Mouse (Mus musculus): ENCODE results near the gene Narf. TPM values are rescaled to one million over a fixed set of nuclear protein-coding genes. Genes with fewer than 3 reads are reported as not detected.

Narf gene
- polyA plus RNA-seq, 1 experiment from 2014 or later, result 45.6 TPM

DNA sequence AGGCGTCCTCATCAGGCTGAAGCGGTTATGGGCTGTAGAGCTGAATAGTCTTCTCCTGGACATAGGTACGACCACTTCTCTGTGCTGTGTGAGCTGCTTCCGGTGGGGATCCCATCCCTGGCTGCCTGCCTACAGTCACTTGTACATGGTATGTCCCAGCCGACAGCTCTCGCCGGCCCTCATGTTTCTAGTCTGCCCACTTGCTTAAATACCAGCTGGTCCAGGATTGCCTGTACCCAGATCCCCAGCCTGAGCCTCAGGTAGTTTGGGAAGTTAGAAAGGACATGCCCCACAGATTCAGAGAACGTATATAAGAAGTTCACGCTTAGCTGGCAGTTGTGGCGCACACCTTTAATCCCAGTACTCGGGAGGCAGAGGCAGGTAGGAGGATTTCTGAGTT, 17.3 kb upstream of the Narf start:
- Histone ChIP-seq H3K36me3 (peaks cover 54% of the 10 kb centered on the region), H3K9me3 (no peaks in the 10 kb centered on the region), H3K27ac (no peak overlapping the region), H3K4me1 (no peaks in the 10 kb centered on the region), H3K4me2 (no peak overlapping the region), H3K4me3 (replicated peaks) (no peak overlapping the region), H3K9ac (no peak overlapping the region), H3K27me3 (replicated peaks) (no peaks in the 10 kb centered on the region)
- ATAC-seq (ENCODE audit: insufficient read depth, low FRiP score, low read depth), result no peak
- WGBS, result 89% methylated on average over 11 of the region's 11 CpGs

DNA sequence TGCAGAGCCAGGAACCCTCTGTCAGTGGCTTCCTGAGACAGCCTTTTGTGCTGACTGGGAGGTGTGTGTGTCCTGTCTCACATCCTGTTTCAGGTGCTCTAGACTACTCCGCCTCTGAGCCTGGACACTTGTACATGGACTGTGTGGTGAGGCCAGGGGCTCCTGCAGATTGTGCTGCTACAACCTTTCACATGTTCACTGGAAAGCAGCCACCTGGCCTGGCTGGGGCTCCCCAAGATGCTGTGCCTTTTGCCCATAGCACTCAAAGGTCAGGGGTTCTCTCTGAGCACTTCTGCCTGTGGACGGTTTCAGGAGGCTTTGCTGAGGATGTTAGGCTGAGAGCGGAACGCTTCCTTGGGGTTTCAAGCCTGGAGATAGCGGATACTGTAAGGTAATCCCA, 16.3 kb upstream of the Narf start:
- H3K4me3 ChIP-seq (replicated peaks), result no peak overlapping the region
- peaks cover 63% of the 10 kb centered on the region for H3K36me3 ChIP-seq
- H3K9ac ChIP-seq, result no peak overlapping the region
- no peaks in the 10 kb centered on the region for H3K9me3 ChIP-seq
- H3K27me3 ChIP-seq (replicated peaks), result no peaks in the 10 kb centered on the region
- 86% methylated on average over 5 of the region's 5 CpGs for WGBS
- no peak overlapping the region for H3K27ac ChIP-seq
- no peaks in the 10 kb centered on the region for H3K4me1 ChIP-seq
- ATAC-seq (ENCODE audit: insufficient read depth, low FRiP score, low read depth), result no peak
- no peak overlapping the region for H3K4me2 ChIP-seq

DNA sequence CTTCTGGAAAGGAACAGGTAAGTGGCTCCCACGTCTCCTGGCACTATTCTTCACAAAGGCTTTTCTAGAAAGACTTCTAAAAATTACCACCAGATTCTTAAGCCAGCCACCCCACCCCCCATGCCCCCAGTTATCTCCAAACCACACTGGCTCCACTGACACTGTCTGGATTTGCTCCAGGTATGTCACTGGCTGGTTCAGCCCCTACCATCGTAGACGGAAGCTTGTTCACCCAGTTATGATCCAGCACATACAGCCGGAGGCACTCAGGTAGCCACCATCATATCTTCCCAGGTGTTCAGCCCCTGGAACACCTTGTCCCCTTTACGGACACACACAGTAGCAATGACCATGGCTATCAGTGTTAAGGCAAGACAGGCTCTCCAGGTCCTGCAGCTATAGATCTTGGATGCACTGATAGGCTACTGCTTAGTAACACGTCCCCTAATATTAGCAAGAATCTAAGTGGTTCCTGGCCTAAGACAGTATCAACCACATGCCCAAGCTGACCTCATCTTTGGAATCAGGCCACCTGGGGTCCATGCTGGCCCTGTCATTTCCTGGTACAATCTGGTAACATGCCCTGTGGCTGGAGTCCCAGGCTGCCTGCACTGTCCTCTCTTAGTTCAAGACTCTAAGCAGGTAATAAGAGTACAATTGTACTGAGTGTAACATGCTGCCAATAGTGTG, 15.6 kb upstream of the Narf start:
- Histone ChIP-seq H3K27ac (no peak overlapping the region), H3K4me1 (no peaks in the 10 kb centered on the region), H3K9me3 (no peaks in the 10 kb centered on the region), H3K4me3 (replicated peaks) (no peak overlapping the region), H3K36me3 (peaks cover 63% of the 10 kb centered on the region), H3K27me3 (replicated peaks) (no peaks in the 10 kb centered on the region), H3K9ac (no peak overlapping the region), H3K4me2 (no peak overlapping the region)
- no peak for ATAC-seq (ENCODE audit: insufficient read depth, low FRiP score, low read depth)
- WGBS, result 95% methylated on average over 6 of the region's 6 CpGs

DNA sequence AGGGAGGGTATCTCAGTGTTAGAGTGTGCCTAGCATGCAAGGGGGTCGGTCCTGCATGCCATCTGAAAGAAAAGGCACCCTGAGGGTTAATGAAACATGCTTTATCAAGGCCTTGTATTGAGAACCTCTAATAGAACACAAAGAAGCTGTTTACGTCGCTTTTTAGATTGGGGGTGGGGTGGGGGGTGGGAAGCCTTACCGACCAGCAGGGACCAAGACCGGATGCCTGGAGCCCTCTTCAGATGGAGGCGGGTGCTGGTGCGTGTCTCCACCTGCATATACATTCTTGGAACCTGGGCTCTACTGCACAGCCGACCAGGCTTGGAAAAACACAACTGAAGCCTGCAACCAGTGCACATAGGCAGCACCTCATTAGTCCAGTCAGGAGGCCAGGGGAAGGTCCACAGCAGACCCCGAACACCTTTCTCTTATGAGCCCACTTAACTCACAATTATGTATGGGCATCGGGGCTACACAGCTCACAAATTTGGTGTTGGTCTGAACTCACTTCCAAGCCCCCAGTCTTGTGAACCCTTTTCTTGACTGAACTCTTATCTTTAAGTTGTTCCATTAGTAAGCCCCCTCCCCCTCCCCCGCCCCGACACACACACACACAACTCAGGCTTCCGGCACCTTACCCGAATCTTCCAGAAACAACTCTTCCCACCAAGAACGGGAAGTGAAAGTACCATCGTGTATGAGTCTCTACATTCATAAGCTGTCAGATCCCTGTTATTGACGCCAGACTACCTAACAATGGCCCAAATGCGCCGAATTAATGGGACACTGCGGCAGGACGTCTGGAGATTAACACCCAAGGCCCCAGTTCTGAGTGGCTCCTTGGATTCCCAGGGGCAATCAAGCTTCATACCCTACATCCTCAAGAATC, 8.7 kb upstream of the Narf start:
- peak overlapping the region; percentile 65 for H3K4me2 ChIP-seq
- peak overlapping the region; percentile 79 for H3K4me3 ChIP-seq (replicated peaks)
- peaks cover 26% of the 10 kb centered on the region for H3K36me3 ChIP-seq
- H3K9ac ChIP-seq, result peak overlapping the region; percentile 53
- H3K27ac ChIP-seq, result peak overlapping the region; percentile 86
- H3K4me1 ChIP-seq, result peaks cover 12% of the 10 kb centered on the region
- ATAC-seq (ENCODE audit: insufficient read depth, low FRiP score, low read depth), result peak; percentile 17; the same call in 1 of the 2 replicates
- no peaks in the 10 kb centered on the region for H3K27me3 ChIP-seq (replicated peaks)
- 22% methylated on average over 21 of the region's 21 CpGs for WGBS
- H3K9me3 ChIP-seq, result no peaks in the 10 kb centered on the region

DNA sequence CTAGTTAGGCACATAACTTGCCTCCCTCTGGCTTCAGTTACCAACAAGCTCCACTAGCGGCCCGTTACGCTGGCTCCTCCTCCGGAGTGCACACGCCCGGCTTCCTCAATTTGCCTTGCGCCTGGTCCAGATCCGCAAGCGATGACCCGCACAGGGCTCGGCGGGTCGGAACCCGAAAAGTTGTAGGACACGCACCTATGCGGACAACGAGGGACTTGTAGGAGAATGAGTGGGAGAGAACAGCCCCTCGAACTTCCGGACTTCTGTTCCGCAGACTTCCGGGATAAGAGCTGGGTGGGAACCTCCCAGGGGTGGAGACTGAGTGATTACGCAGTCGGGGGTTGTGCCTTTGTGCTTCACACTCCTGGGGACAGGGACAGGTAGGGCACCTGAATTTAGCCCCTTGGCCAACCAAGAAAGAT, 8.0 kb upstream of the Narf start, which contains the start of gene Cybc1:
TSS of gene Cybc1 (minus strand) at position 305 of the 422 bp plus-strand sequence.
- Histone ChIP-seq H3K27me3 (replicated peaks) (no peaks in the 10 kb centered on the region), H3K9me3 (no peaks in the 10 kb centered on the region), H3K27ac (peak within 1 kb of the TSS; percentile 86), H3K9ac (peak within 1 kb of the TSS; percentile 53), H3K4me2 (peak within 1 kb of the TSS; percentile 65), H3K36me3 (peaks cover 20% of the 10 kb centered on the region), H3K4me3 (replicated peaks) (peak within 1 kb of the TSS; percentile 79), H3K4me1 (peaks cover 12% of the 10 kb centered on the region)
- under 1% methylated on average over 23 of the region's 23 CpGs for WGBS
- ATAC-seq (ENCODE audit: insufficient read depth, low FRiP score, low read depth), result peak; percentile 87

DNA sequence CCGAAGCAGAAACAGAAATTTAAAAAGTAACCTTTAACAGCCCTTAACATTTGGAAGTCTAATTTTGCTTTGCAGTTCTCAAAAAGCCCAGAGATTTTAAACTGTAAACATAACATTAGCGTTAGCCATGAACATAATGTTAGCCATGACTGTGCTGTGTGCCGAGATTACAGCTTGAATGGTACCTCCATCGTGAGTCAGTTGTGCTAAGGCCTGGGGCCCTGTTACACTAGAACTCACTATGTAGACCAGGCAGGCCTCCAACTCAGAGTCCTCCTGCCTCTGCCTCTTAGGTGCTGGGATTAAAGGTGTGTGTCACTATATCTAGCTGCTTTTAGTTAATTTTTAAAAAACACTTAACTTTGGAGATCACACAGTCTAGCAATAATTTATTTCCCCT, 5.9 kb upstream of the Narf start:
- H3K27ac ChIP-seq, result 0 out of 2 replicates have a peak overlapping the region, but pooled peaks have one; percentile 36
- ATAC-seq (ENCODE audit: insufficient read depth, low FRiP score, low read depth), result no peak
- WGBS, result 68% methylated on average over 4 of the region's 4 CpGs

DNA sequence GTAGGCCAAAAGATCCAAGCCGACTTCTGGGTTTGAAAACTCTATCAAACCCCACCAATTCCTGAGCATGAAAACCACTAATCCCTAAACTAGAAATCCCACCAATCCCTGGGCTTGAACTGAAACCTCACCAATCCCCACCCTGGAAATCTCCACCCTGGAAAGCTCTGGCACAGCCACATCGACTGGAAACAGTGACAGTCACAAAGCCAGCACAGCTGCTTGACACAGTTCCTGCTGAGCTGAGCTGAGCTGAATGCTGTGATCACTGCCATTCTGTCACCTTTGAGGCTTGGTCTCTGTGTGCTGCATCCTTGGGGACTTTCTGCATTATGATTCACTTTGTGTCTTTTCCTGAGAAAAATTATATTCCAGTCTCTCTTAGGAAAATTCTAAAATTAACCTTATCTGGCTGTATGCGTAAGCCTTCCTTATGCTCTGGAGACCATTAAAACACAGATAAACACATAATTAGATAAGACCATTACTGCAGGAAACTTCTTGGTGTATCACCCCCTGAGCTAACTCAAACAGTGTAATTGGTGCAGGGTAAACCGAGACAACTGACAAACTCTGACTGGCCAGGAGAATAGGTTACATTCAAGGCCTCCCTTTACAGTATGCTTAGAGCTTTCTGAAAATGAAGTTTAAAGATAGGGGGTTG, 5.3 kb upstream of the Narf start:
- Histone ChIP-seq H3K4me3 (replicated peaks) (no peak overlapping the region), H3K36me3 (0 out of 2 replicates have a peak, but pooled peaks cover 4% of the 10 kb centered on the region), H3K4me1 (peaks cover 12% of the 10 kb centered on the region), H3K4me2 (no peak overlapping the region), H3K27me3 (replicated peaks) (no peaks in the 10 kb centered on the region), H3K27ac (peak overlapping the region; percentile 36; the same call in 1 of the 2 replicates), H3K9me3 (no peaks in the 10 kb centered on the region), H3K9ac (no peak overlapping the region)
- 50% methylated on average over 4 of the region's 4 CpGs for WGBS
- no peak for ATAC-seq (ENCODE audit: insufficient read depth, low FRiP score, low read depth)

More for the DNA sequence above, 5.9 kb upstream of the Narf start:
- Histone ChIP-seq H3K4me3 (replicated peaks) (no peak overlapping the region), H3K4me2 (no peak overlapping the region), H3K27me3 (replicated peaks) (no peaks in the 10 kb centered on the region), H3K9ac (no peak overlapping the region), H3K4me1 (peaks cover 12% of the 10 kb centered on the region), H3K9me3 (no peaks in the 10 kb centered on the region), H3K36me3 (0 out of 2 replicates have a peak, but pooled peaks cover 4% of the 10 kb centered on the region)

DNA sequence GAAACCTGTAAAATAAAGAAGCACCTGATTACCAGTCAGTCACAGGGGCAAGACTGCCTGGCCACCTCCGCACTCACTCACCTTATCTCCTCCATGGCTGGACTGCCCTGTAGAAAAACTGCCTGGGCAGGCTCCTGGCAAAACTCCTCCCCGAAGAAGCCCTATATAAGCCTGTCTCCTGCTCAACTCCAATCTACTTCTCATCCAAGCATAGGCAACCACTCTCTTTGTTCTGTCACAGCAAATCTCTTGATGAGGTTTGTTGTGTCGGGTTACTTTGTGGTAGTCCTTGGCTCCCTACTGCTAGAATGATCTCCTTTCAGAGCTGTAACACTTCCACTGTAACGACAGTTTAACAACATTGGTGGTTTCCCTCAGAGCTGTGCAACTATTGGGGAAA, 4.3 kb upstream of the Narf start:
- 34% methylated on average over 4 of the region's 4 CpGs for WGBS
- peaks cover 10% of the 10 kb centered on the region for H3K4me1 ChIP-seq
- H3K4me3 ChIP-seq (replicated peaks), result no peak overlapping the region
- no peak overlapping the region for H3K4me2 ChIP-seq
- H3K36me3 ChIP-seq, result no peaks in the 10 kb centered on the region
- no peaks in the 10 kb centered on the region for H3K27me3 ChIP-seq (replicated peaks)
- H3K9me3 ChIP-seq, result no peaks in the 10 kb centered on the region
- no peak for ATAC-seq (ENCODE audit: insufficient read depth, low FRiP score, low read depth)
- H3K9ac ChIP-seq, result no peak overlapping the region
- 0 out of 2 replicates have a peak overlapping the region, but pooled peaks have one; percentile 12 for H3K27ac ChIP-seq

DNA sequence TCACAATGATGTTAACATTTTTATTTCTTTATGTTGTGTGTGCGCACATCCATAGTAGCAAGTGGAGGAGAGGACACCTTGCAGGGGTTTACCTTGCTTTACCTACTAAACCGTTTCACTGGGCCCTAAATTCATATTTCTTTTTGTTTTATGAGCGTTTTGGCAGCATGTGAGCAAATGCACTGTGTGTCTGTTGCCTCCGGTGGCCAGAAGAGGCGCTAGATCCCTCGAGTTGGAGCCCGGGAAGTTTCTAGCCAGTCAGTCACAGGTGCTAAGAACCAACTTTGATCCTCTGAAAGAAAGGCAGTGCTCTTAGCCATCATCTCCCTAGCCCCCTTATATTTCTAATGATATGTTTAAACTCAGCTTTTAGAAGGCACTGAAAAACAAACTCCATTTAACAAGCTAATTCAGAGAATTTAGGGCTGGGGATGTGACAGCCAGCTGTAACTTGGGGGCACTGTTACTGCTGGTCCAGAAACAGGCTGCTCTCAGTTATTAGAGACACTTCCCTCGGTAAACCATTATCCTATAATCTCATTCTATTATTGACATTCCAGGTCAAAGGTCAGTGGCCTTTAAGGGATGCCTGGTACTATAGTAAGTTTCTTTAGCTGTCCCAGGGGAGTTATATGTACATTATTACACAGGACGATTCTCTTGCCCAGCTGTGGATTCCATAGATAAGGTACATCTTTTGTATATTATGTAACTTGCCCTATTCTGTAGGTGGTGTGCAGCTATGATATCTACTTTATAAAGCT, 1.4 kb upstream of the Narf start:
- no peaks in the 10 kb centered on the region for H3K27me3 ChIP-seq (replicated peaks)
- peaks cover 9% of the 10 kb centered on the region; the same call in 1 of the 2 replicates for H3K36me3 ChIP-seq
- H3K4me2 ChIP-seq, result peak overlapping the region; percentile 42
- peaks cover 9% of the 10 kb centered on the region; the same call in 1 of the 2 replicates for H3K4me1 ChIP-seq
- no peak overlapping the region for H3K4me3 ChIP-seq (replicated peaks)
- H3K9ac ChIP-seq, result no peak overlapping the region
- WGBS, result 28% methylated on average over 9 of the region's 9 CpGs
- ATAC-seq (ENCODE audit: insufficient read depth, low FRiP score, low read depth), result no peak
- H3K9me3 ChIP-seq, result no peaks in the 10 kb centered on the region
- H3K27ac ChIP-seq, result peak overlapping the region; percentile 99

DNA sequence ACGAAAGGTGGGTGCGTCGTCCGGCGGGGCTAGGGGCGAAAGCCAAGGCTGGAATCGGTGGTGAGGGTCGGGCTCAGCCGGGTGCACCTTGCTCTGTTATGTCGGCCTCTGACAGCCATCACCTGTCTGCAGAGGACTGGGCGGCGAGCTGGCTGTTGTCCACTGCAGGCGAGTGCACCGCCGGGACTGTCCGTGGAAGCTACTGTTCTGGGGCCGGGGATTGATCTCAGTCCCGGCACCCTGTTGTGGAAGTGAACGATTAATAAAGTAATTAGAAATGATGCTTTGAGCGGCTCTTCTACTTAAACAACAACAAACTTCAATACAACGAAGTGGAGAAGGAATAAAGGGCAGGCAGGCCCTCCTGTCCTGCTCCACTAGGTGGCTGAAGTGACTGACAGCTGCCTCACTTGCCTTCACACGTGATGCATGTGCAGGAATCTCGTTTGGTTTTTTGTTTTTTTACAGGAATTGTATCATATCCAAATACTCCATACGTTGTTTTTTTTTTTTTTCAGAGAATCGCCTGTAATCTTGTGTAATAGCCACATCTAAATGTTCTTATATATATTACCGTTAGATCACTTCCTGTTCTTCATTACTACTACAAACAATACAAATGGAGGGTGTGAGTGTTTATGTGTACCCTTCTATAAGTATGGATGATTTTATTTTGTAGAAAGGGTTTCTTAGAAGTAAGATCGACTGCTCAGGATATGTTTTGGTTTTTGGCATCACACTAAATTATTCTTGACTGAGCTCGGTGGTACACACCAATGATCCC, 484 bp downstream of the Narf start:
- H3K4me2 ChIP-seq, result peak overlapping the region; percentile 55
- peaks cover 9% of the 10 kb centered on the region; the same call in 1 of the 2 replicates for H3K4me1 ChIP-seq
- WGBS, result 3% methylated on average over 28 of the region's 28 CpGs

More for the DNA sequence above, 484 bp downstream of the Narf start:
- Histone ChIP-seq H3K9ac (peak overlapping the region; percentile 74), H3K9me3 (no peaks in the 10 kb centered on the region), H3K4me3 (replicated peaks) (peak overlapping the region; percentile 83), H3K36me3 (peaks cover 15% of the 10 kb centered on the region; the same call in 1 of the 2 replicates), H3K27ac (peak overlapping the region; percentile 95), H3K27me3 (replicated peaks) (no peaks in the 10 kb centered on the region)
- ATAC-seq (ENCODE audit: insufficient read depth, low FRiP score, low read depth), result peak; percentile 24
